In genomic region chr8:107944676-107945600, GRCm38 (mm10) we compare ENCODE assay signal across 7 mouse cellular contexts. TPM values are rescaled to one million over a fixed set of nuclear protein-coding genes. Genes with fewer than 3 reads are reported as not detected.
DNase-seq lines count a peak whose midpoint lies in the region; ATAC-seq lines count a peak whose summit lies in the region.

No protein-coding gene starts in this region.

- H3K36me3 ChIP-seq in lung, embryonic 16.5 days (ENCODE audit: control insufficient read depth, insufficient read depth, low read length): no peaks in the 10 kb centered on the region
- H3K36me3 ChIP-seq in forebrain, embryonic 10.5 days (replicated peaks): no peaks in the 10 kb centered on the region
- H3K36me3 ChIP-seq in limb, embryonic 11.5 days (ENCODE audit: control insufficient read depth, insufficient read depth, low read length): no peaks in the 10 kb centered on the region
- no peaks in the 10 kb centered on the region for H3K36me3 ChIP-seq in stomach, embryonic 15.5 days

- peaks cover 16% of the 10 kb centered on the region for H3K4me1 ChIP-seq in lung, embryonic 16.5 days (replicated peaks; ENCODE audit: control insufficient read depth, insufficient read depth, low read length)
- peaks cover 63% of the 10 kb centered on the region for H3K4me1 ChIP-seq in forebrain, embryonic 10.5 days
- peaks cover 44% of the 10 kb centered on the region for H3K4me1 ChIP-seq in limb, embryonic 11.5 days (ENCODE audit: control insufficient read depth, insufficient read depth, low read length)
- H3K4me1 ChIP-seq in stomach, embryonic 15.5 days: peaks cover 4% of the 10 kb centered on the region; the same call in 1 of the 2 replicates

- intact Hi-C loops in left cerebral cortex, postnatal 36 days (cut with DNase I): no loop called here

- peak overlapping the region; percentile 60 for H3K4me2 ChIP-seq in lung, embryonic 16.5 days (ENCODE audit: low read depth, low read length)
- H3K4me2 ChIP-seq in limb, embryonic 11.5 days (ENCODE audit: low read depth, severe bottlenecking): peak overlapping the region; percentile 66
- H3K4me2 ChIP-seq in stomach, embryonic 15.5 days: peak overlapping the region; percentile 50

- no peak overlapping the region for H3K27ac ChIP-seq in lung, embryonic 16.5 days (ENCODE audit: low read length)
- H3K27ac ChIP-seq in forebrain, embryonic 10.5 days: no peak overlapping the region
- peak overlapping the region; percentile 51 for H3K27ac ChIP-seq in limb, embryonic 11.5 days (replicated peaks; ENCODE audit: low read depth, low read length)
- no peak overlapping the region for H3K27ac ChIP-seq in stomach, embryonic 15.5 days

- WGBS in lung, embryonic 16.5 days: 16% methylated on average over 31 of the region's 31 CpGs
- 13% methylated on average over 31 of the region's 31 CpGs for WGBS in forebrain, embryonic 10.5 days
- WGBS in limb, embryonic 11.5 days: 6% methylated on average over 31 of the region's 31 CpGs
- 21% methylated on average over 31 of the region's 31 CpGs for WGBS in stomach, embryonic 15.5 days

- DNase-seq in lung, postnatal 4 days: no peak
- DNase-seq in forebrain, embryonic 10.5 days (ENCODE audit: extremely low spot score, low spot score): peak; percentile 42
- DNase-seq in limb, embryonic 11.5 days (ENCODE audit: low spot score): no peak
- no peak for DNase-seq in frontal cortex, postnatal 10 days (ENCODE audit: low spot score in 2 of 2)
- DNase-seq in left cerebral cortex, postnatal 36 days (ENCODE audit: low spot score in 2 of 2): no peak

- H3K27me3 ChIP-seq in lung, embryonic 16.5 days (ENCODE audit: control insufficient read depth, insufficient read depth, low read depth, low read length): peaks cover 24% of the 10 kb centered on the region
- peaks cover 88% of the 10 kb centered on the region for H3K27me3 ChIP-seq in forebrain, embryonic 10.5 days (ENCODE audit: poor library complexity, severe bottlenecking)
- H3K27me3 ChIP-seq in limb, embryonic 11.5 days (ENCODE audit: control insufficient read depth, insufficient read depth, low read length): peaks cover 6% of the 10 kb centered on the region; the same call in 1 of the 2 replicates
- peaks cover 4% of the 10 kb centered on the region; the same call in 1 of the 2 replicates for H3K27me3 ChIP-seq in stomach, embryonic 15.5 days (replicated peaks)

- 0 out of 2 replicates have a peak overlapping the region, but pooled peaks have one; percentile 21 for H3K9ac ChIP-seq in lung, embryonic 16.5 days (ENCODE audit: low read length)
- H3K9ac ChIP-seq in limb, embryonic 11.5 days (ENCODE audit: low read length): peak overlapping the region; percentile 53
- H3K9ac ChIP-seq in stomach, embryonic 15.5 days: no peak overlapping the region

- peak overlapping the region; percentile 36 for H3K4me3 ChIP-seq in lung, embryonic 16.5 days (ENCODE audit: low read length)
- H3K4me3 ChIP-seq in forebrain, embryonic 10.5 days: peak overlapping the region; percentile 51
- peak overlapping the region; percentile 21 for H3K4me3 ChIP-seq in limb, embryonic 11.5 days (ENCODE audit: low read depth, low read length)
- H3K4me3 ChIP-seq in stomach, embryonic 15.5 days (replicated peaks): peak overlapping the region; percentile 16

- ATAC-seq in lung, embryonic 16.5 days (ENCODE audit: low read depth): no peak
- no peak for ATAC-seq in limb, embryonic 11.5 days (ENCODE audit: insufficient number of reproducible peaks, low FRiP score, low TSS enrichment, low read depth)
- ATAC-seq in stomach, embryonic 15.5 days (ENCODE audit: insufficient read depth, low FRiP score, low read depth): no peak

- no peaks in the 10 kb centered on the region for H3K9me3 ChIP-seq in lung, embryonic 16.5 days (ENCODE audit: control insufficient read depth, low read length)
- H3K9me3 ChIP-seq in forebrain, embryonic 10.5 days: no peaks in the 10 kb centered on the region
- H3K9me3 ChIP-seq in limb, embryonic 11.5 days (ENCODE audit: control insufficient read depth, low read length): no peaks in the 10 kb centered on the region
- no peaks in the 10 kb centered on the region for H3K9me3 ChIP-seq in stomach, embryonic 15.5 days

RNA-seq across cellular contexts. Expression of gene Zfhx3, which starts 2.5 kb away (rescaled TPM):
- polyA plus RNA-seq in lung, embryonic 16.5 days (2015; fragmentation: Nextera tagmentation; extraction: Ambion mirVana): 11.9 and 12.7 TPM in 2 replicates
- 10.0 and 11.4 TPM in 2 replicates for polyA plus RNA-seq in forebrain, embryonic 10.5 days (2016; fragmentation: Nextera tagmentation; extraction: Ambion mirVana)
- 36.4 and 38.8 TPM in 2 replicates for polyA plus RNA-seq in limb, embryonic 11.5 days (2014; fragmentation: Nextera tagmentation; extraction: Ambion mirVana)
- polyA plus RNA-seq in stomach, embryonic 15.5 days (2015; fragmentation: Nextera tagmentation; extraction: Ambion mirVana): 12.9 and 14.3 TPM in 2 replicates
- total RNA-seq in left cerebral cortex, postnatal 36 days (2021): 1 to 10 TPM; 3.5 to 5.9 TPM
